Mouse (Mus musculus): ENCODE data around the gene Laptm4a. TPM values are rescaled to one million over a fixed set of nuclear protein-coding genes. Genes with fewer than 3 reads are reported as not detected.

The Laptm4a gene
- 255 and 293 TPM in 2 replicates for polyA plus RNA-seq (2015; fragmentation: Nextera tagmentation; extraction: Ambion mirVana)

GRCm38 (mm10) chr12:8921394-8922368, at the start of gene Laptm4a:
Gene Laptm4a (plus strand): TSS chr12:8921664.

GRCm38 (mm10) chr12:8947714-8948464, 26.4 kb downstream of the Laptm4a start, which contains the start of gene Matn3:
Gene Matn3 (plus strand): TSS chr12:8947929.

GRCm38 (mm10) chr12:8973820-8974465, 52.5 kb downstream of the Laptm4a start, which contains the start of gene Wdr35:
Gene Wdr35 (plus strand): TSS chr12:8973892.

Other genes with a start within 250 kb of the Laptm4a start
- 29.2 and 30.4 TPM in 2 replicates for gene Pum2, start 247.5 kb upstream of the Laptm4a start, polyA plus RNA-seq (2015; fragmentation: Nextera tagmentation; extraction: Ambion mirVana)
- 8.9 and 9.1 TPM in 2 replicates for gene Sdc1, start 150.3 kb upstream of the Laptm4a start, polyA plus RNA-seq (2015; fragmentation: Nextera tagmentation; extraction: Ambion mirVana)
- gene Matn3, start 26.3 kb downstream of the Laptm4a start, polyA plus RNA-seq (2015; fragmentation: Nextera tagmentation; extraction: Ambion mirVana): 0.27 and 0.43 TPM in 2 replicates
- 16.4 and 18.2 TPM in 2 replicates for gene Wdr35, start 52.2 kb downstream of the Laptm4a start, polyA plus RNA-seq (2015; fragmentation: Nextera tagmentation; extraction: Ambion mirVana)
- gene Ttc32, start 108.3 kb downstream of the Laptm4a start, polyA plus RNA-seq (2015; fragmentation: Nextera tagmentation; extraction: Ambion mirVana): 8.6 and 8.7 TPM in 2 replicates

Measured in neural tube, postnatal 0 days (tissue).